Mouse (Mus musculus) left cerebral cortex, adult 9 months (tissue): Measurements from ENCODE around the gene Muc1.
A peak's percentile ranks its signal among the peaks of the same experiment; 100 is the strongest.

ENCODE experiments used
- DNase-seq, 2 experiments: peaks; one replicate each; pipeline ENCODE4 v3.0.0; 2022; ENCODE audit warnings: low spot score in 2 of 2

The Muc1 gene

DNA sequence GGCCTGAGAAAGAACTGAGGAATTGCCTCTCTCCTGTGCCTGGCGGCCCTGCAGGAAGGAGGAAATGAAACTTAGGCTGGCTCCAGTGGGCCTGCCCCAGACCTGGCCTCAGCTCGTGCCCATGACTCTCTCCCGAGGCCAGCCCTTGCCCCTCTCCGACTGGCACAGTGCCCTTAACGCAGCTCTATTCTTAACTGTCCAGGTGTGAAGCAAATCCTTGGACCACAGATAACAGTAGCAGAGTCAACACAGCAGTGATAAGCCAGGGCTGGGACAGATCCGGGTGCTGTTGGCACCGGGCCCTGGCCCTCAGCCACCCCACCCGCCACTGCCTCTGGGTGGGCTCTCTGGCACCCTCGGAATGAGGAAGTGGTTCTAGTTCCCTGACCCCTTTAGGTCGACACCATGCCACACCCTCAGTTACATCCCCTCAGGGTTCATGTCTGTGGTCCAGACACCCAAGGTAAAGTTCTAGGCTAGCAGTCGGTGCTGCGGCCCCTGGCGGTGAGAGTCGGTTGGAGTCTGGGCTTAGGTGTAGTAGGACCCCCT, 4.8 kb downstream of the Muc1 start:
- DNase-seq, result no peak

DNA sequence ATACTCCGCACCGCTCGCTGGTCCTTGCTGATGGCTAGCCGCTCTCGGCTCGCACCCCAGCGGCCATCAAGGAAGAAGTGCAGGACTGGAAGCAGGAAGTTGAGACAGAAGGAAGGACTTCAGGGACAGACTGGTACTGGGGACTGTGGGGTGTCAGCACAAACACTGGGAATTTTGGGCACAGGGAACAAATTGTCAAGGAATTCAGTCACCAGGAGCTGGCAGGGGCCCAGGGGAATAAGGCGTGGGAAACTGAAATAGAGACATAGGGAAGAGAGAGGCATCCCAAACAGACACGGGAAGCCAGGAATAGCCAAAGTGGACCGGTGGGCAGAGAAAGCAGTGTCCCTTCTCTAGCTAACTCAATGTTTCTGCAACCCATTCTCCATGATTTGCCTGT, 7.7 kb downstream of the Muc1 start:
- DNase-seq, result peak in 1 of 2 experiments; percentile 60

- no peak for DNase-seq
Measured at GRCm38 (mm10) chr3:89237682-89238081, 8.8 kb downstream of the Muc1 start.

GRCm38 (mm10) chr3:89238494-89238893, 9.6 kb downstream of the Muc1 start:
- no peak for DNase-seq

DNA sequence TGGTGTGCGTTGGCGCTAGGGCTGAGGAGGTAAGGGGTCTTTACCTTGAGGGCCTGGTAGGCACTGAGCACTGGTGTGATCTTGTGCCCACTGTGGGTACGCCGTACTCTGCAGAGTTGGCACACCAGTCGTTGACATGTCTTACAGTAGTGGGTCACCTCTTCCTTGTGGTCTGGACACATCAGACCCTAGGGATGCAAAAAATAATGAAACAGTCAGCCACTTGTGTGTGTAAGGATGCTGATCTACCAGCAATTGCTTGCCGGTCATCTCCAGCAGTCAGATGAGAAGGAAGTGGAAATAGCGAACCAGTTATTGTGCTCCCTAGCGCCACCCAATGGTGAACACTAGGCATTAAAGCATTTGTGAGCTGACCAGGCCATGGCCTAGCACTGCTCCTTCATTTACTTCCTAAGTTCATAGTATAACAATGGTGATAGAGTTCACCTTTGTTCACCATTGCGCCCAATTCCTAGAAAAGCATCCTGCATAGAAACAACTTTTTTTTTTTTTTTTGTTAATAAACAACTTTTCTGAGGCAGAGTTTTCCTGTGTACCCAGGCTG, 13.6 kb downstream of the Muc1 start:
- DNase-seq, result peak in 1 of 2 experiments; percentile 64

DNA sequence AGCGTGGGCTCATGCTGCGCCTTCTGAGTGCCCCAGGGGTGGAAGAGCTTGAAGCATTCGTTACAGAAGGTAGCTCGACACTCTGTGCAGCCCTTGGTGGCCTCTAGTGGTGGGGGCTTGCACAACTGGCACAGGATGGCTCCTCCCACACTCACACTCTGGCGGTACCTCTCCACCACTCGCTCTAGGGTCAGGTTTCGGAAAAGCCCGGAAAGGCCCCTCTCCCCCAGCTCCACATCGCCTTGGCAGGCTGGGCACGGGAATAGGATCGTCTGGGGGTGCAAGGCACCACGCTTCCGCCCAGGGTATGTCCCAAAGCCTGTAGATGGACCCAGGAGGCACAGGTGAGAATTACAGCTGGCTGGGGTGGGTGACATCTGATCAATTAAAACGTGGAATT, 14.8 kb downstream of the Muc1 start:
- DNase-seq, result no peak

GRCm38 (mm10) chr3:89244158-89244981, 15.5 kb downstream of the Muc1 start:
- no peak for DNase-seq

DNA sequence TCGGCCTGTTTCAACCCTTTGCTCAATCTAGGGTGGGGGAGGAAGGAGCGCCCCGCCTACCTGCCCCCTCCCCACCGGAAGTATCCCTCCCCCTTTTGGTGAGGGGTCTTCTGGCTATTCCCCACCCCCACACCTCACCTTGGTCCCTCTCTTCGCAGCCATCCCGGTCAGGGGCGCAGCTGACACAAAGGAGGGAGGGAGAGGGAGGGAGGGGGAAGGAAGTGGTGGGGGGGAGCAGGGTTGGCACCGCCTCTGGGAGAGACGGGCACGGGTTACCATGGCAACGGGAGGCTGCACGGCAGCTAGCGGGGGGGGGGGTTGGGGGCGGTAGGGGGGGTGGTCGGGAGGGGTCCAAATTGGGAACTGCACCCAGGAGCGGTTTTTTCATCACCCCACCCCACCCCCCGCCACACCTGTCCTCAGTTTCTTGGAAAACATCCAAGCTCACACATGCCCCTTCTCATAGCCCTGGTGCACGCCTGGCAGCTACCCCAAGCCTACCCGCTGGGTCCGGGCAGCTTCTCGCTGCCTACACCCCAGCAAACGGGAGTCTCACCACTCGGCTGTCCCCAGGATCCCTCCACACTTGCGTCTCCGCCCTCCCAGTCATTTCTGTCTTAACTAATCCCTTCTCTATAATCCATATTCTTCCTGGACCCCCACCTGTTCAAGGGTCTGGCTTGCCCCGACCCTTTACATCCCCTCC, 16.3 kb downstream of the Muc1 start:
- DNase-seq, result peak; percentile 50 to 60

- peak; percentile 66 to 78 for DNase-seq
Measured at GRCm38 (mm10) chr3:89245688-89246171, 16.9 kb downstream of the Muc1 start, which contains the start of gene Krtcap2. TSS of gene Krtcap2 (plus strand) at chr3:89245966.

- peak; percentile 85 to 92 for DNase-seq
Measured at GRCm38 (mm10) chr3:89246261-89247100, 17.6 kb downstream of the Muc1 start, which contains the start of gene Trim46. TSS of gene Trim46 (minus strand) at chr3:89246309.

- no peak for DNase-seq
Measured at GRCm38 (mm10) chr3:89247466-89247865, 18.6 kb downstream of the Muc1 start.

GRCm38 (mm10) chr3:89250435-89251040, 21.7 kb downstream of the Muc1 start:
- no peak for DNase-seq

DNA sequence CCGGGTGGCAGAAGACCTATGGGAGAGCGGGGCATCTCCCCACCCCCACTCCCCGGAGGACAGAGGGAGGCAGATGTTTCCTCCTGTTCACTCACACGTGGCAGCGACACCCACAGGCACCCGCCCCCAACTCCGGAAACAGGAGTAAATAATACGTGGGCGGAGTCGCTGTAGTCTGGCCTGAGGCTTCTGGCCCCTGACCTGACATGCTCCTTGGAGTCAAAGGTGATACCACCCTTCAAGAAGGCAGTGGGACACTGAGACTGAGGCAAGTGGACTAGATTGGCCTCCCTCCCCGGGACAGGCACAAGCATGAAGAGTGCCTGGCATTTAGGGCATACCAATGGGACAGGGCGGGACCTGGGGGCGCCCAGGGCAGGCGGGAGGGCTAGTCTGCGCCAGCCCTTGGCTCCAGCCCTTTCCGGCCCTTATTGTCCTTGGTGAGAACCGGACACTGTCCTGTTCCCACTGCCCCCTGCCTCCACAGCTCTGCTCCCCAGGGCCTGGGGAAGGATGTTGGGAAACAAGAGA, 22.6 kb downstream of the Muc1 start:
- DNase-seq, result no peak

GRCm38 (mm10) chr3:89254994-89255393, 26.1 kb downstream of the Muc1 start:
- DNase-seq, result no peak

- no peak for DNase-seq
Measured at GRCm38 (mm10) chr3:89256177-89256576, 27.3 kb downstream of the Muc1 start.

DNA sequence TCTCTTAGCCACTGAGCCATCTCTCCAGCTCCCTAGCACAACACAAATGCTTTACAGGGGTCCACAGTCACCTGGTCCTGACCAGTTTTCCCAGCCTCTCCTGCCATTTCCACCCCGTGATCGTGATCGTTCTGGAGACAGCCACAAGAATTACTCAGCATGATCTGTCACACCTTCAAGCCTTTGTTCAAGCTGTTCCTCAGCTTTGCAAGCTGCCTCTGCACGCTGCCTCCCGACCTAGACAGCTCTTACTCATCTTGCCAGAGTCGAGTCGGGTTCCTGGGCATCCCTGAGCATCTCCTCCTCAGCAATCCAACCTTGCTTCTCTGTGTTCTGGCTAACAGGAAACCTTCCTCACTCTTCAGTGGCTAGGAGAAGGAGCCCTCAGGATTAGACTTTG, 30.2 kb downstream of the Muc1 start, which contains the start of gene Dpm3:
Gene Dpm3, plus strand, starts transcription at position 283 of the 400 bp plus-strand sequence.
- DNase-seq, result no peak

DNA sequence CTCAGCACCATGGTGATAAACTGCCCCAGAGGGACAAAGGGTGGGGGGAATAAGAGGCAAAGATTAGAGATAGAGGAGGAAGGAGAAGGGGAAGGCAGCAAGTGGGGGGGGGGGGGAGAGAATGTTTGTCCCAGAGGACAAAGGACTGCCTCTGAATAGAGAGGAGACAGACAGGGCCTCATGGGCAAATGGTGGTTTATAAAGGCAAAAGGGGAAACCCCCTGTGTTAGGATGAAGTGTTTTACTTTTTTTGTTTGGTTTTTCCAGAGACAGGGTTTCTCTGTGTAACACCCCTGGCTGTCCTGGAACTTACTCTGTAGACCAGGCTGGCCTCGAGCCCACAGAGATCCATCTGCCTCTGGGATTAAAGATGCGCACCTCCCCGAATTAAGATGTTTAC, 31.4 kb downstream of the Muc1 start:
- no peak for DNase-seq

DNA sequence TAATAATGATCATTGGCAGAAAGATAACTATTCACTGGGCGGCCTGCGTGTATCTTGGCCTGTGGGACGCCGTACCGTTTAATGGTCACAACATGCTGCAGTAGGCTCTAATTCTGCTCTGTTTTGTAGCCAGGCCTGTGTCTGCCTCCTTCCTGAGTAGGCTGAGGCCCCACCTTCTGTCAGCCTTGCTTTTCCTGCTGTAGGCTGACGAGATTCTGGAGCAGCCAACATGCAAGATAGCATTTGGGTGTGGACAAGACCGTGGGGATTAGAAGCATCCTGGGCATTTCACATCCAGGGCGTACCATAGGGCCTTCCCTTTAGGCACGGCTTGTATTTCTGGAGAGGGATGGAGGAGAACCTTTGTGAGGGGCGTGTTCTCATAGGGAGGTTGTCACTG, 33.6 kb downstream of the Muc1 start:
- no peak for DNase-seq

- DNase-seq, result peak in 1 of 2 experiments; percentile 85
Measured at GRCm38 (mm10) chr3:89266439-89266893, 37.6 kb downstream of the Muc1 start.

DNA sequence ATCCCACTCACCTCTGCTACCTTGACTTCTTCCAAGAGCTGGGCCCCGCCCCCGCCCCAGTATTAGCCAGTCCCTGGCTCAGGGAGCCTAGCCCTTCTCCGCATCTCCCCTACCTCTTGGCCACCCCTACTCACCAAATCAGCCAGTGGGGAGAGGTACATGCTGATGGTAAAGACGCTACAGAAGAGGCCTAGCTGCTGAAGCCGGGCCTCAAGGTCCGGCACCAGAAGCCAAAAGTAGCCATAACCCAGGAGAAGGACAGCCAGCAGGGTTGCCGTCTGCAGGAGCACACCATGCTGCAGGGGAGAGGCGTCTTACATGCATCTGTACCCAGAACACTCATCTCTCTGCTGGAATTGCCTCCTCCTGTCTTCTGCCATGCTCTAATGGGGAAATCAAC, 40.1 kb downstream of the Muc1 start:
- DNase-seq, result no peak
